Mouse (Mus musculus) urinary bladder, postnatal 25 days (tissue): ENCODE measurements around the gene Med12l.
"Not testable (repeated sequence)": the region's sequence is repeated elsewhere in the genome, so short reads cannot be mapped to it uniquely, and the experiment has no call there.

Experiments used
- DNase-seq: peaks from one replicate; pipeline ENCODE4 v3.0.0; 2022; ENCODE audit warnings: low spot score

Gene Med12l

GRCm38 (mm10) chr3:59022971-59023370 lies 17.3 kb downstream of the Med12l start:
- DNase-seq: no peak

GRCm38 (mm10) chr3:59024531-59025192 lies 19.0 kb downstream of the Med12l start:
- DNase-seq: no peak

GRCm38 (mm10) chr3:59025193-59025535 lies 19.5 kb downstream of the Med12l start:
- no peak for DNase-seq

GRCm38 (mm10) chr3:59028696-59029095 lies 23.1 kb downstream of the Med12l start:
- no peak for DNase-seq

GRCm38 (mm10) chr3:59030986-59031385 lies 25.4 kb downstream of the Med12l start:
- DNase-seq: no peak

GRCm38 (mm10) chr3:59041487-59041886 lies 35.9 kb downstream of the Med12l start:
- no peak for DNase-seq

- no peak for DNase-seq
These were observed 49.4 kb downstream of the Med12l start for GRCm38 (mm10) chr3:59054834-59055535.

GRCm38 (mm10) chr3:59059022-59059541 lies 53.5 kb downstream of the Med12l start:
- peak; percentile 29 for DNase-seq

- DNase-seq: no peak
These were observed 54.5 kb downstream of the Med12l start for GRCm38 (mm10) chr3:59060131-59060530.

- no peak for DNase-seq
These were observed 56.5 kb downstream of the Med12l start for GRCm38 (mm10) chr3:59062141-59062540.

GRCm38 (mm10) chr3:59063431-59063830 lies 57.8 kb downstream of the Med12l start:
- DNase-seq: no peak

GRCm38 (mm10) chr3:59065937-59066336 lies 60.3 kb downstream of the Med12l start:
- no peak for DNase-seq

- DNase-seq: no peak
These were observed 61.1 kb downstream of the Med12l start for GRCm38 (mm10) chr3:59066558-59067294.

- DNase-seq: not testable (repeated sequence)
These were observed 63.4 kb downstream of the Med12l start for GRCm38 (mm10) chr3:59069071-59069470.

GRCm38 (mm10) chr3:59077278-59077677 lies 71.7 kb downstream of the Med12l start:
- DNase-seq: no peak

GRCm38 (mm10) chr3:59078585-59078984 lies 73.0 kb downstream of the Med12l start:
- no peak for DNase-seq

- DNase-seq: peak; percentile 30
These were observed 73.7 kb downstream of the Med12l start for GRCm38 (mm10) chr3:59079327-59079726.

GRCm38 (mm10) chr3:59080293-59080916 lies 74.8 kb downstream of the Med12l start:
- no peak for DNase-seq

- DNase-seq: no peak
These were observed 75.3 kb downstream of the Med12l start for GRCm38 (mm10) chr3:59080919-59081318.

- no peak for DNase-seq
These were observed 87.1 kb downstream of the Med12l start for GRCm38 (mm10) chr3:59092702-59093101.

- DNase-seq: no peak
These were observed 91.8 kb downstream of the Med12l start for GRCm38 (mm10) chr3:59097421-59097820.

GRCm38 (mm10) chr3:59098540-59098939 lies 92.9 kb downstream of the Med12l start:
- no peak for DNase-seq
